Mouse (Mus musculus) hindlimb bud, embryonic 11.5 days (tissue): ENCODE measurements around the gene Sec14l3.

Experiments used
- DNase-seq: peaks from one replicate; pipeline ENCODE4 v3.0.0-alpha.2; 2012; ENCODE audit warnings: low read depth, low spot score; ENCODE audit errors: extremely low spot score

Gene Sec14l3

DNA sequence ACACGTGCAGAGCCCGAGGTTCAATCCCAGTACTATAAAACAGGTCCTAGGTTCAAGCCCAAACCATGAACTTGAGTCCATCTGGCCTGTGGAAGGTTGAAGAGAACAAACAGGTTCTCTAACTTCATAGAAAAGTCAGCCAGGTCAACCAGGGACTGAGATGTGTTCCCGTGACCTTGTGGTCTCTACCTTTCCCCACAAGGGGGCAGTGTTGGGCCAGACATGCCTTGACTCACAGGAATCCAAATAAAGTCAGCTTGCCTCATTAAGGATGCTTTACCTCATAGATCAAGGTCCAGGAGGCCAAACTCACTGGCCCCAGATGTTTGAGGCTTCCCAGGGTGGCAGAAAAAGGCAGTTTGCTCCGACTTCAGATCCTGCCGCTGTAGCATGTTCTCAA lies 11.1 kb upstream of the Sec14l3 start:
- peak; percentile 50 for DNase-seq

- DNase-seq: no peak
Measured at GRCm38 (mm10) chr11:4060866-4061575, 3.6 kb upstream of the Sec14l3 start.

- DNase-seq: no peak
Measured at GRCm38 (mm10) chr11:4062523-4062922, 2.1 kb upstream of the Sec14l3 start.

DNA sequence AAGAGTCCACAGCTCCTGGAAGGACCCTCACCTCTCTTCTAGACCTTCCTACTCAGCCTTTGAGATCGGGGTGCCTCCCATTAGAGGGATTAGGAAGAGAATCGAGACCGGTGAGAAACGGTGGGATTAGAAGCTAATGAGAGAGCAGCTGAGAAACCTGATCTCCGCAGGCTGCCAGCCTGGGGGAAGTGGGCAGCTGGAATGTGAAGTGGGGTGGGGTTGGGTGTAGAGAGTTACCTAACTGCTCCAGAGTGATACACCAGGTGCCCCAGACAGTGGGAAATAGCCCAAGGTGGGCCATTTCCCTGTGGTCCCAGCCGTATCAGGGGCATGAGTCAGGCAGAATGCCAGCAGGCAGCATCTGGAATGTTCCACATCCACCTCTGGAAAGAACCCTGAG lies 1.7 kb upstream of the Sec14l3 start:
- no peak for DNase-seq

DNA sequence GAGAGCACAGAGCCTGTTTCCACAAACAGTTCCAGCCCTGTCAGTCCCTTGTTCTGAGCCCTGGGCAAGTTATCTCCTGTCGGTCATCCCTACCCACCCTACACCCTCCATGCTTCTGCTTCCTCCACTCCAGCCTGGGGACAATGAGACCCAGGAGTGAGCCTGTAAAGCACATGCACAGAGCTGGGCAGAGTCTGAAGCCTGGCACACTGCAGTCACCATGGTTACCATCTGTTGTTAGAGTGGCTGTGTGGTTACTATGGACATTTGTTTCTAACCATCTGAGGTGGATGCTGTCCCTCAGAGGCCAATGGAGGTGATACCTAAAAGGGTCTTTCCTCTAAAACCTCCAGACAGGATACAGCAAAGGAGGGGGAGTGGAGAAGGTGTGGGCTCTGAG lies 5.0 kb downstream of the Sec14l3 start:
- no peak for DNase-seq

DNA sequence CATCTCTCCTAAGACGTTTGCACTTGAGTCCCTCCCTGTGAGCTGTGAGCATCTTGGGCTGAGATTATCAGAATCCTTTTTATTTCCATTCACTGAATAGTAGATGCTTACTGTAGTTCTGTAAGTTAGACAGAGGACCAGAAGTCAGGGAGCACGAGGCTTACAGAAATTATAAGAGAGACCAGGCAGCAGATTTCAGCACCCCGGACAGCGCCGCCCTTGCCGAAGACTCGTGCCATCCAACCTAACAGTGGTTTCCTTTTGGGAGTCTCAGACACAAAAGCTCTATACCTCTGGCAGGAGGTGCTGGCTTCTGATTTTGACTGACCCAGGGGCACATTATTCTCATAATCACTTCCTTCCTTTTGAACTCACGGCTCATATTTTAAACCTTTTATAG lies 12.0 kb downstream of the Sec14l3 start:
- no peak for DNase-seq

- no peak for DNase-seq
Measured at GRCm38 (mm10) chr11:4078267-4078933, 13.8 kb downstream of the Sec14l3 start.

DNA sequence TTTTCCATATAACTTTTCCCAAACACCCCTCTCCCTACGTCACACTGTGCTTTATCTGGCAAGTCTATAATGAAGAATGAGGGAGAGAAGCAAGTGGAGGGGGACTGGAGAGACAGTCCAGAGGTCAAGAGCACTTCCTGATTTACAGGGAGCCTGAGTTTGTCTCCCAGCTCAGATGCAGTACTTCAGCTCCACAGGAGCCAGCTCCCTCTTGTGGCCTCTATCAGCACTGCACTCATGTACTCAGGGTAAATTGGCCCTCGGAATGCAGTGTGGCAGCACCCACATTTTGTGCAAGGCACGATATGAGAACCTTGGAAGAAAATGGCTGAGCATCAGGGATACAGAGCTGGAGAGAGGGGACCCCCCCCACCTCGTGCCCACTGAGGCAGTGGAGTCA lies 15.6 kb downstream of the Sec14l3 start:
- DNase-seq: no peak

GRCm38 (mm10) chr11:4083316-4084078 lies 18.9 kb downstream of the Sec14l3 start:
- peak; percentile 58 for DNase-seq

DNA sequence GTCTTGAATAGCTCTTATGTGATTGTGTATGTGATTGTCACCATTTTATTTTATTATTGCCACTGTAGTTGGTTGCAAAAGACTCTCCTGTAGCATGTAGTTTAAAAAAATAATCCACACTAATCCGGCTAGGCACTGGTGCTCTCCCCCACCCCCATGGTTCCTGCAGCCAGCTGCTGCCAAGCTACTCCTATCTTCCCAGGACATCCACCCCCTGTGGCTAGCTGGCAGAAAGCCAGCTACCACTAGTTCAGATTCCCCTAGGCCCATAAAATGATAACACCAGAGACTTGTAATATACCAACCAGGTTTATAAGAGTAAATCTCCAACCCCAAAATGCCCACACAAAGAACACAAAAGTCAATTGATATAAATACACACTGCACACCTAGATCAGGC lies 21.6 kb downstream of the Sec14l3 start:
- DNase-seq: no peak

GRCm38 (mm10) chr11:4087267-4087666 lies 22.6 kb downstream of the Sec14l3 start:
- DNase-seq: no peak

GRCm38 (mm10) chr11:4093459-4094377 lies 29.1 kb downstream of the Sec14l3 start:
- DNase-seq: no peak

GRCm38 (mm10) chr11:4094378-4095170 lies 29.9 kb downstream of the Sec14l3 start:
- no peak for DNase-seq

GRCm38 (mm10) chr11:4095171-4096053 lies 30.8 kb downstream of the Sec14l3 start, which contains the start of gene Mtfp1:
Mtfp1 (minus strand) TSS chr11:4095445.
- DNase-seq: no peak

GRCm38 (mm10) chr11:4096054-4096984 lies 31.7 kb downstream of the Sec14l3 start:
- peak; percentile 96 for DNase-seq

- no peak for DNase-seq
Measured at GRCm38 (mm10) chr11:4097091-4097621, 32.5 kb downstream of the Sec14l3 start.

DNA sequence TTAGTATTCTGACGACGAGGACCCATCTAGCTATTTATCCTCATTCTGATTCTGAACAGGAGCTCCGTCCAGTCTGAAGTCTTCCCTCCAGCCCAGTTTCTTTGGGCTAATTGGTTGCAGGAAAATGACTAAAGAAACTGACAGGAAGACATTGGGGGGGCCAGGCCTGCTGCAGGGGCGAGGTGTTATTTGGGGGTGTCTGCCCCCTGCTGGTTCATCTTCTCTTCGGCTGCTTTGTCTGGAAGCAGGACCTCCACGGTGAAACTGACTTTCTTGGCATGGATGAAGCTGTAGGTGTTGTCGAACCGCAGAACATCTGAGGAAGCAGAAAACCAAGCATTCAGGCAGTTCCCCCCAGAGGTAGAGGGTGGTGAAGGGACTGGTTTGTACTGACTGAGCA lies 33.5 kb downstream of the Sec14l3 start:
- DNase-seq: no peak

DNA sequence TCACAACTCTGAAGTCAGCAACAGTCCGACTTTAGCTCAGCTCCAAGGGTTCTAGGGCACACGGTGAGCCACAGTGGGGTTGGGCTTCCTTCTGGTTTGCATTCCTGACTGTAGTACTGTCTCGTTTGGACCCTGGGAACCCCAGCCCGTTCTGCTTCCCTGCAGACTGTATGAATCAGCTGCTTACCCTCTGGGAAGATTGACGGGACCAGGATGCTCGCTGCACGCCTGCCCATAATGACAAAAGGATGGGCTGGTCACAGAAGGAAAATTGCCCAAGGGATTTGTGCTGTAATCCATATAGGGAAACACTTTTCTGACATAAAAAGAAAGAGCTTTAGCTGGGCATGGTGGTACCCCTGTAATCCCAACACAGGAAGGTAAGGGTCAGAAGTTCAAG lies 34.2 kb downstream of the Sec14l3 start:
- no peak for DNase-seq
